Mouse (Mus musculus): Measurements from ENCODE around the gene St6galnac1. TPM values are rescaled to one million over a fixed set of nuclear protein-coding genes. Genes with fewer than 3 reads are reported as not detected.

The St6galnac1 gene
- polyA plus RNA-seq, 1 experiment from 2014 or later = not detected

DNA sequence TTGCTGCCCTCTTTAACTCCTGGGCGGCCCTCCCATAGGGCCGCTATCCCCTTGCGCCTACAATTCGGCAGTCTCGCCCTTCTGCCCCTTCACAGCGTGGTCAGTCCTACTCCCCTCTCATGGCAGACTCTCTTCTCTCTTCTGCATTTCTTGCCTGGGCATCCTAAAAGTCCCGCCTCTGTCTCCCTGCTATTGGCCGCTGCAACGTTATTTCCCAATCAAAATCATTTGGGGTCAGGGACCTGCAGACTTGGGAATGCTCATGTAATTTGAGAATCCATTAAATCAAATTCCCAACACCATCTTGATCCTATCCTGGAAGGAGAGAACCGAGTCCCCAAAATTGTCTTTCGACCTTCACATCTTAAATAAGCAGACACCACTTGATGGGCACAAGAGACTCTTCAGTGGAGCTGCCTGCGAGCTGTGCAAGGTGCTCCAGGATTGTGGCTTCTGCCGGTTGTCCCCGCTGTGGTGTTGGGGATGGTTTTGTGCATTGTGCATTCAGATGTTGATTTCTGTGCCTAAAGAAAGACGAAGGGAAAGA lies 54.9 kb downstream of the St6galnac1 start:
- Histone ChIP-seq H3K9ac (no peak overlapping the region), H3K27ac (no peak overlapping the region), H3K9me3 (0 out of 2 replicates have a peak, but pooled peaks cover 3% of the 10 kb centered on the region), H3K4me1 (peaks cover 8% of the 10 kb centered on the region), H3K36me3 (replicated peaks) (no peaks in the 10 kb centered on the region), H3K27me3 (no peaks in the 10 kb centered on the region), H3K4me3 (replicated peaks) (no peak overlapping the region), H3K4me2 (no peak overlapping the region)
- WGBS = 87% methylated on average over 15 of the region's 15 CpGs
- no peak for ATAC-seq (ENCODE audit: low FRiP score)

Other genes starting within 250 kb of the St6galnac1 start
- gene Sphk1, start 244.6 kb downstream of the St6galnac1 start, polyA plus RNA-seq (2016; fragmentation: Nextera tagmentation; extraction: Ambion mirVana) = 2.0 and 3.3 TPM in 2 replicates
- 12.5 and 17.3 TPM in 2 replicates for gene Ube2o, start 194.1 kb downstream of the St6galnac1 start, polyA plus RNA-seq (2016; fragmentation: Nextera tagmentation; extraction: Ambion mirVana)
- 0.24 TPM in 1 of 2 replicates, not detected in the other for gene Aanat, start 189.1 kb downstream of the St6galnac1 start, polyA plus RNA-seq (2016; fragmentation: Nextera tagmentation; extraction: Ambion mirVana)
- 1.4 and 1.9 TPM in 2 replicates for gene Rhbdf2, start 148.5 kb downstream of the St6galnac1 start, polyA plus RNA-seq (2016; fragmentation: Nextera tagmentation; extraction: Ambion mirVana)
- gene Prcd, start 122.0 kb downstream of the St6galnac1 start, polyA plus RNA-seq (2016; fragmentation: Nextera tagmentation; extraction: Ambion mirVana) = 0.76 and 1.3 TPM in 2 replicates
- 4.2 and 4.3 TPM in 2 replicates for gene Cygb, start 121.2 kb downstream of the St6galnac1 start, polyA plus RNA-seq (2016; fragmentation: Nextera tagmentation; extraction: Ambion mirVana)
- 22.5 and 25.9 TPM in 2 replicates for gene Mxra7, start 52.5 kb upstream of the St6galnac1 start, polyA plus RNA-seq (2016; fragmentation: Nextera tagmentation; extraction: Ambion mirVana)
- 65.5 and 65.8 TPM in 2 replicates for gene Mettl23, start 67.8 kb upstream of the St6galnac1 start, polyA plus RNA-seq (2016; fragmentation: Nextera tagmentation; extraction: Ambion mirVana)
- gene Jmjd6, start 67.9 kb upstream of the St6galnac1 start, polyA plus RNA-seq (2016; fragmentation: Nextera tagmentation; extraction: Ambion mirVana) = 87.8 and 93.5 TPM in 2 replicates
- gene Mfsd11, start 76.9 kb upstream of the St6galnac1 start, polyA plus RNA-seq (2016; fragmentation: Nextera tagmentation; extraction: Ambion mirVana) = 33.7 and 40.2 TPM in 2 replicates
- 902 and 945 TPM in 2 replicates for gene Srsf2, start 77.6 kb upstream of the St6galnac1 start, polyA plus RNA-seq (2016; fragmentation: Nextera tagmentation; extraction: Ambion mirVana)
- 17.8 and 19.0 TPM in 2 replicates for gene Mgat5b, start 143.4 kb upstream of the St6galnac1 start, polyA plus RNA-seq (2016; fragmentation: Nextera tagmentation; extraction: Ambion mirVana)

All from forebrain, embryonic 12.5 days (tissue).